Mouse (Mus musculus): ENCODE measurements around the gene Gm10337. TPM values are rescaled to one million over a fixed set of nuclear protein-coding genes. Genes with fewer than 3 reads are reported as not detected.
A peak's percentile ranks its signal among the peaks of the same experiment; 100 is the strongest.

Gm10337 gene
- polyA plus RNA-seq, 1 experiment from 2014 or later = not detected

DNA sequence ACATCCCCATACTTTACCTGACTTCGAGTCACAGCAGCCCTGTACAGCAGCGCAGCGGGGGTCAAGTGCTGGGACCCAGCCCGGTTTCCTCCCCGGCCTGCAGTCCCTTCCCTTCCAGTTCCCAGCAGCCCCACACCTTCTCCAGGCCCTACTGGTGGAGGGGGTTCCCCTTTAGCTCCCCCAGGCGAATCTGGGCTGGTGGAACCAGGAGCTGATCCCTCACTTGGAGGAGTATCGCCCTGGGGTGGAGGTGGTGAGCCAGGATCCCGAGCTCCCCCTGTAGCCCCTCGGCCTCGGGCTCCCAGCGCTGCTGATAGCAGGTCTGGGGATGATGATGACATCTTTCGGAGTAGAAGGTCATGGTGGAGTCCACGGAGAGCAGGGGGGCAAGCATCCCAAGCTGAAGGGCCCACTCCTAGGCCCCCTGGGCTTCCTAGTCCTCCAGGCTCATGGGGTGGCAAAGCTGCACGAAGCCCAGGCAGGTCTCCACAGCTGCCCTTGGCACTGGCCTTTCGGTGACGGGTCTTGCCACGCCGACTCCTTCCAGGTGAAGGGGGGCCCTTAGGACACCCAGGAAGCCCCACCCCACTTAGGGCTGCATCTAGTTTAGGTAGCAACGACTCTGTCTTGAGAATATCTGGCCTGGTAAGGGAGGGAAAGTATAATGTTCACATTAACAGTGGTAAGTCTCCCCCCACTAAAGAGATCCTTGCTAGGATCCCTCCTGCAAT lies 2.3 kb upstream of the Gm10337 start:
- Histone ChIP-seq H3K9me3 (replicated peaks) (no peaks in the 10 kb centered on the region), H3K36me3 (peaks cover 86% of the 10 kb centered on the region), H3K4me2 (no peak overlapping the region), H3K27me3 (replicated peaks) (no peaks in the 10 kb centered on the region), H3K4me1 (peaks cover 6% of the 10 kb centered on the region), H3K9ac (no peak overlapping the region), H3K4me3 (no peak overlapping the region), H3K27ac (no peak overlapping the region)
- 85% methylated on average over 19 of the region's 19 CpGs for WGBS (ENCODE audit: insufficient replicate concordance)
- ATAC-seq = peak; percentile 22

DNA sequence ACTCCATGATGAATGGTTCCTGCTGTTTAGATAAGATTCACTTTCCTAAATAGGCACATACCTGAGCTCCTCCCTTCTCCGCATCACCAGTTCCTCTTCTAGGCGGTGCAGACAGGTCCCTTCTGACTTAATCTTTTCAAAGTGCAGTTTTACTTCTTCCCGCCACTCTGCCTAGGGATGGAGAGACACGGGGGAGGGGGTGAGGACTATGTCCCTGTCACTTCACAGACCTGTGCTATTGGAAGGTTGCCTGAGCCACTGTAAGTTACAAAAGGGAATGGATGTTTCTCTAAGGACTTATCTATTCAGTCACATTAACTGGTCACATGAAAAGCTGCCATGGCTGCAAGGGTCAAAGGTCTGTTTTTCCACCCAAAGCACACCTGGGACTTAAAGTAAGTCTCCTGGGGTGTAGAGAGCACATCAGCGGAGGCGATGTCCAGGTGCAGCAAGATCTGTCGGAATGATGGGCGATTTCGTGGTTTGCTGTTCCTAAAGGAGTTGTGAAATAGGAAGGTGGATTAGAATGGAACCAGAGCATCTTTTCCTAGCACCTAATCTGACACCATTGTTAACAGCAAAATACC lies 1.2 kb upstream of the Gm10337 start:
- Histone ChIP-seq H3K4me2 (no peak overlapping the region), H3K27me3 (replicated peaks) (no peaks in the 10 kb centered on the region), H3K4me3 (no peak overlapping the region), H3K4me1 (peaks cover 9% of the 10 kb centered on the region), H3K27ac (no peak overlapping the region), H3K9me3 (replicated peaks) (no peaks in the 10 kb centered on the region), H3K9ac (no peak overlapping the region), H3K36me3 (peaks cover 75% of the 10 kb centered on the region)
- WGBS (ENCODE audit: insufficient replicate concordance) = 80% methylated on average over 9 of the region's 9 CpGs
- no peak for ATAC-seq

DNA sequence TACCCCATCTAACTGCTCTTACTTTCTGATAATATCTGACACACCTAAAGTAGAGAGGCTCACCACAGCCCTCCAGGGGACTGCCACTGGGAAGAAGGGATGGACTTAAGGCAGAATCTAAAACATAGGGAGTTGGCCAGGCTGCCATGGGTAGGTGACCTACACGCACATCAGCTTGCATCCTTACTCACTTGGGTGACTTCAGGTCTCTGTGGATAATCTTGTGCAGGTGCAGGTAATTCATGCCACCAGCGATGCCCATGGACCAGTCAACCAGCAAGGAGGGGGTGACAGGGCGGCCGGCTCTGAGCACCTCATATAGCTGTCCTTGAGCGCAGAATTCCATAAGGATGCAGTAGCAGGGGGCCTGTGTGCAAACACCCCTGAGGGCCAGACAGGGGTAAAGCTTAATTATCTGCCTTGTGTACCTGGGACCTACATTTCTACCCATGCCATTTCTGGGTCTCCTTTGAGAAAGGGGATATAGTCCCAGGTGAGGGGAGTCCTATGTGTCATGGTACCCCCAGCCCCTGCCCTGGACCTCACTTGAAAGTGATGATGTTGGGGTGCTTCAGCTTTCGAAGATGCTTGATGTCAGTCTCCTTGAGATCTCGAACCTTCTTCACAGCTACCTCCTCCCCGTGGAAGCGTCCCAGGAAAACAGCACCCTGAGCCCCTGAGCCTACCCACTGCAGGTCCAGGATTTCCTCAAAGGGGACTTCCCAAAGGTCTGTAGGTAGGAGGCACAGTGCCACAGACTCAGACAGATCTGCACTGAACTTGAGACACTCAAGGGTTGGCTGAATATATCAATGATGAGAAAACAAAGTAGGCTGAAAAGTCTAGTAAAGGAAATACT lies 631 bp downstream of the Gm10337 start:
- Histone ChIP-seq H3K9ac (no peak overlapping the region), H3K4me3 (no peak overlapping the region), H3K27ac (no peak overlapping the region), H3K4me1 (peaks cover 13% of the 10 kb centered on the region), H3K27me3 (replicated peaks) (no peaks in the 10 kb centered on the region), H3K36me3 (peaks cover 58% of the 10 kb centered on the region), H3K4me2 (no peak overlapping the region), H3K9me3 (replicated peaks) (no peaks in the 10 kb centered on the region)
- WGBS (ENCODE audit: insufficient replicate concordance) = 85% methylated on average over 9 of the region's 9 CpGs
- ATAC-seq = no peak

- WGBS (ENCODE audit: insufficient replicate concordance) = 73% methylated on average over 12 of the region's 12 CpGs
Observed at GRCm38 (mm10) chr15:102505073-102505769, 1.7 kb downstream of the Gm10337 start.

DNA sequence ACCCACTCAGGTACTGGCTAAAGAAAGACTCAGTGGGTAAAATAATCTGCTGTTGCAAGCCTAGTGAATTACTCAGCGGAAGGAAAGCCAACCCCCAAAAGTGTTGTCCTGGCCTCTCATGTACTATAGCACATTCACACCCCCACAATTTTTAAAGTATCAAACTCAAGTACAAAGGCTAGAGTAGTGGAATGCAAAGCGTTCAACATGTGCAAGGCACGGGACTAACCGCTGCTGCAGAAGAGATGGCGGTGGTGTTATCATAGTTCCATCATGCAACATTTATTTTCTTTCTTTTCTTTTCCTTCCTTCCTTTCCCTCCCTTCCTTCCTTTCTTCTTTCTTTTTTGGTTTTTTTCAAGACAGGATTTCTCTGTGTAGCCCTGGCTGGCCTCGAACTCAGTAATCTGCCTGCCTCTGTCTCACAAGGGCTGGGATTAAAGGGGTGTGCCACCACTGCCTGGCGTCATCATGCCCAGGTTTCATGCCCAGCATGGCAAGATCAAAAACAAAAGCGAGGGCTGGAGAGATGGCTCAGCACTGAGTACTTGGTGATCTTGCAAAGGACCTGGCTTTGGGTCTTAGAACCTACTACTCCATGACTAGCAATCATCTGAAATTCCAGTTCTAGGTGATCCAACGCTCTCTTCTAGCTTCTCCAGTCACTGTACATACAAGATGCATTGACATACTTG lies 2.4 kb downstream of the Gm10337 start:
- peaks cover 29% of the 10 kb centered on the region for H3K4me1 ChIP-seq
- no peak overlapping the region for H3K9ac ChIP-seq
- peaks cover 40% of the 10 kb centered on the region for H3K36me3 ChIP-seq
- H3K27me3 ChIP-seq (replicated peaks) = no peaks in the 10 kb centered on the region
- H3K4me3 ChIP-seq = no peak overlapping the region
- H3K9me3 ChIP-seq (replicated peaks) = no peaks in the 10 kb centered on the region
- WGBS (ENCODE audit: insufficient replicate concordance) = 75% methylated on average over 9 of the region's 9 CpGs
- H3K4me2 ChIP-seq = no peak overlapping the region
- ATAC-seq = no peak
- H3K27ac ChIP-seq = no peak overlapping the region

More at GRCm38 (mm10) chr15:102505073-102505769, 1.7 kb downstream of the Gm10337 start:
- Histone ChIP-seq H3K9ac (no peak overlapping the region), H3K4me1 (peaks cover 22% of the 10 kb centered on the region), H3K36me3 (peaks cover 47% of the 10 kb centered on the region), H3K9me3 (replicated peaks) (no peaks in the 10 kb centered on the region), H3K4me2 (no peak overlapping the region), H3K27me3 (replicated peaks) (no peaks in the 10 kb centered on the region), H3K4me3 (no peak overlapping the region), H3K27ac (no peak overlapping the region)
- no peak for ATAC-seq

- peaks cover 35% of the 10 kb centered on the region for H3K4me1 ChIP-seq
- no peak overlapping the region for H3K9ac ChIP-seq
- no peaks in the 10 kb centered on the region for H3K9me3 ChIP-seq (replicated peaks)
- ATAC-seq = no peak
- peaks cover 3% of the 10 kb centered on the region; the same call in 1 of the 2 replicates for H3K27me3 ChIP-seq (replicated peaks)
- peaks cover 35% of the 10 kb centered on the region for H3K36me3 ChIP-seq
- WGBS (ENCODE audit: insufficient replicate concordance) = 41% methylated on average over 2 of the region's 2 CpGs
- no peak overlapping the region for H3K4me2 ChIP-seq
- H3K27ac ChIP-seq = no peak overlapping the region
- no peak overlapping the region for H3K4me3 ChIP-seq
Observed at GRCm38 (mm10) chr15:102506464-102506830, 2.9 kb downstream of the Gm10337 start.

DNA sequence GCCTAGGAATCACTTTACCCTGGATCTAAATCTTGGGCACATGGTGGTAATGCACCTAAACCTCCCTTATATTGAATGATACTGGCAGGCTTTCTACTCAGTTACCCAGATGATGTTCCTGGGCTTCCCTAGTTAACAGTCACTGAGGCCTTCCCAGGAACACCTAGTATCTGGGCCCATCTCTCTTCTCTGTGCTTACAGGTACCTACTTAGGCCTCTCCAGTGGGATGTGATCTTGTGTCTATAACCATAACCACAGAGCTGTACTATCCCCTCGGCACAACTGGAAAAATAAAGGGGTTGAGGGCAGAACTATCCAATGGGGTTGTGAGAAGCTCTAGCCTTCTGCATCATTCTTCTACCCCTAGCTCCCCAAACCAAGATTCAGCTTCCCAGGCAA lies 3.3 kb downstream of the Gm10337 start:
- no peak overlapping the region for H3K4me2 ChIP-seq
- H3K36me3 ChIP-seq = peaks cover 31% of the 10 kb centered on the region
- no peak overlapping the region for H3K27ac ChIP-seq
- H3K27me3 ChIP-seq (replicated peaks) = peaks cover 7% of the 10 kb centered on the region; the same call in 1 of the 2 replicates
- ATAC-seq = no peak
- H3K9me3 ChIP-seq (replicated peaks) = no peaks in the 10 kb centered on the region
- H3K9ac ChIP-seq = no peak overlapping the region
- H3K4me3 ChIP-seq = no peak overlapping the region
- 69% methylated on average over 1 of the region's 1 CpGs for WGBS (ENCODE audit: insufficient replicate concordance)
- H3K4me1 ChIP-seq = peaks cover 39% of the 10 kb centered on the region

- no peak overlapping the region for H3K27ac ChIP-seq
- H3K4me3 ChIP-seq = no peak overlapping the region
- H3K36me3 ChIP-seq = peaks cover 24% of the 10 kb centered on the region
- ATAC-seq = no peak
- H3K9ac ChIP-seq = no peak overlapping the region
- H3K27me3 ChIP-seq (replicated peaks) = peaks cover 14% of the 10 kb centered on the region
- no peak overlapping the region for H3K4me2 ChIP-seq
- peaks cover 42% of the 10 kb centered on the region for H3K4me1 ChIP-seq
- H3K9me3 ChIP-seq (replicated peaks) = no peaks in the 10 kb centered on the region
Observed at GRCm38 (mm10) chr15:102507561-102507960, 4.0 kb downstream of the Gm10337 start.

- Histone ChIP-seq H3K9ac (no peak overlapping the region), H3K4me2 (no peak overlapping the region), H3K4me3 (no peak overlapping the region), H3K36me3 (peaks cover 16% of the 10 kb centered on the region), H3K27me3 (replicated peaks) (peaks cover 18% of the 10 kb centered on the region), H3K27ac (no peak overlapping the region), H3K9me3 (replicated peaks) (no peaks in the 10 kb centered on the region), H3K4me1 (peaks cover 42% of the 10 kb centered on the region)
- WGBS (ENCODE audit: insufficient replicate concordance) = 69% methylated on average over 3 of the region's 3 CpGs
- no peak for ATAC-seq
Observed at GRCm38 (mm10) chr15:102508336-102508735, 4.8 kb downstream of the Gm10337 start.

- 12% methylated on average over 9 of the region's 9 CpGs for WGBS (ENCODE audit: insufficient replicate concordance)
- peak overlapping the region; percentile 87 for H3K4me2 ChIP-seq
- peak; percentile 10 for ATAC-seq
- peak overlapping the region; percentile 56 for H3K9ac ChIP-seq
- peak overlapping the region; percentile 59 for H3K4me3 ChIP-seq
- H3K27me3 ChIP-seq (replicated peaks) = peaks cover 18% of the 10 kb centered on the region
- H3K36me3 ChIP-seq = no peaks in the 10 kb centered on the region
- peak overlapping the region; percentile 53 for H3K27ac ChIP-seq
- no peaks in the 10 kb centered on the region for H3K9me3 ChIP-seq (replicated peaks)
- H3K4me1 ChIP-seq = peaks cover 42% of the 10 kb centered on the region
Observed at GRCm38 (mm10) chr15:102510110-102510509, 6.6 kb downstream of the Gm10337 start.

- peak overlapping the region; percentile 53 for H3K27ac ChIP-seq
- H3K27me3 ChIP-seq (replicated peaks) = peaks cover 22% of the 10 kb centered on the region
- peak; percentile 90 for ATAC-seq
- H3K9ac ChIP-seq = peak overlapping the region; percentile 56
- H3K4me3 ChIP-seq = peak overlapping the region; percentile 59
- H3K36me3 ChIP-seq = no peaks in the 10 kb centered on the region
- H3K4me2 ChIP-seq = peak overlapping the region; percentile 87
- no peaks in the 10 kb centered on the region for H3K9me3 ChIP-seq (replicated peaks)
- peaks cover 43% of the 10 kb centered on the region for H3K4me1 ChIP-seq
- WGBS (ENCODE audit: insufficient replicate concordance) = 4% methylated on average over 34 of the region's 34 CpGs
Observed at GRCm38 (mm10) chr15:102510590-102511284, 7.2 kb downstream of the Gm10337 start.
